Mouse (Mus musculus) megakaryocyte-erythroid progenitor cell, adult 5-6 weeks (primary cell): Measurements from ENCODE around the gene Cfap300. TPM values are rescaled to one million over a fixed set of nuclear protein-coding genes. Genes with fewer than 3 reads are reported as not detected.

Source experiments
- ATAC-seq: replicated peaks from 2 replicates; pipeline ENCODE4 v1.8.0; 2016; ENCODE audit warnings: mild to moderate bottlenecking, inconsistent platforms; ENCODE audit not compliant: severe bottlenecking, poor library complexity, low FRiP score, low TSS enrichment
- total RNA-seq, 2 experiments: library from RNA; stranded (forward) in 1 of 2; stranded (reverse) in 1 of 2; fragments of 200-1000, 215-1000 nt in 1 of 2; fragments of >200 nt in 1 of 2; fragmentation: Nextera tagmentation in 1 of 2; gene quantifications; 2 replicates each; pipeline ENCODE4 v1.2.3; 2014 to 2017

The Cfap300 gene
- total RNA-seq, 2 experiments from 2014 or later: 1.9 TPM; not detected in 1

DNA sequence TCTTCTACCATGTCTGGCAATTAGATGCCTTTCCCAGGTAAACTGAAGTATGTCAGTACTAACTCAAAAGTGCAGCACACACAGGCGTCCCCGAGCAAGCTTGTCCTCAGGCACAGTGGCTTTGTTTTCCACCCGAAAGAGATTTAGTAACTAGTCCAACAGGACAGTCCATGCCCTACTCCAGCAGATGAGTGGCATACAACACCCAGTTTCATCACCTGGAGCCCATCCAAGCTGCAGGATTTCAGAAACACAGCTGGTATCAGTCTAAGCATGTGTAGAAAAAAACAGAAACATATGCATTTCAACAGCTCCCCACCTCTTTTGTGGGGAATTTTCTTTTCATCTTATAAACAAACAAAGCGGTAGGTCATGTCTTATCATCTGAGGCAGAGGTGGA lies 51.7 kb downstream of the Cfap300 start:
- no peak for ATAC-seq

GRCm38 (mm10) chr9:7987119-7987518 lies 55.5 kb downstream of the Cfap300 start:
- no peak for ATAC-seq

GRCm38 (mm10) chr9:7984287-7984686 lies 58.3 kb downstream of the Cfap300 start:
- ATAC-seq: no peak

- no peak for ATAC-seq
Observed at GRCm38 (mm10) chr9:7983665-7984064, 59.0 kb downstream of the Cfap300 start.

- ATAC-seq: no peak
Observed at GRCm38 (mm10) chr9:7980162-7980561, 62.5 kb downstream of the Cfap300 start.

- no peak for ATAC-seq
Observed at GRCm38 (mm10) chr9:7979153-7979916, 63.3 kb downstream of the Cfap300 start.

- ATAC-seq: no peak
Observed at GRCm38 (mm10) chr9:7978502-7978901, 64.1 kb downstream of the Cfap300 start.

DNA sequence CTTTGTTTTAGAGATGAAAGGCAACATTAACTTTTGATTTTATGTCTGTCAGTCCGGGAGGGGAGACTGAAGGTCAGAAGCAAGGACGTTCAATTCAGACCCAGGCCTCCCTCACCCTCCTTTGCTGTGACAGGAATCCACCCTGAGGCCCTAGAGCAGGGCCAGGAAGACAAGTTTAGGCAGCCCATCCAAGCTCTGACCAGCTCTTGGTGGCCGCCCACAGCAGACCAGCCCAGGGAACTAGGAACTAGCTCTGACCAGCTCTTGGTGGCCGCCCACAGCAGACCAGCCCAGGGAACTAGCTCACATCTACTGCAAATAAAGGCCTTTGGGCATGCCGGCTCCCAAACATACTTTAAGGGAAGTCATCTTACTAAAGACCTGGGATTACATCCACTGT lies 65.0 kb downstream of the Cfap300 start:
- ATAC-seq: no peak

GRCm38 (mm10) chr9:7971993-7972392 lies 70.6 kb downstream of the Cfap300 start:
- ATAC-seq: no peak

Other genes with a start within 250 kb of the Cfap300 start
- gene Birc2, start 205.8 kb downstream of the Cfap300 start, total RNA-seq (2014; fragmentation: Nextera tagmentation): 34.6 and 41.7 TPM in 2 replicates
- gene Birc2, start 205.8 kb downstream of the Cfap300 start, total RNA-seq (2017): 36.7 and 61.3 TPM in 2 replicates
- gene Birc3, start 169.6 kb downstream of the Cfap300 start, total RNA-seq (2014; fragmentation: Nextera tagmentation): 6.8 and 8.8 TPM in 2 replicates
- 9.9 and 33.6 TPM in 2 replicates for gene Birc3, start 169.6 kb downstream of the Cfap300 start, total RNA-seq (2017)
- 0.24 TPM in 1 of 2 replicates, not detected in the other for gene Yap1, start 38.2 kb downstream of the Cfap300 start, total RNA-seq (2014; fragmentation: Nextera tagmentation)
- gene Yap1, start 38.2 kb downstream of the Cfap300 start, total RNA-seq (2017): not detected in 2 replicates
- gene Cep126, start 91.5 kb upstream of the Cfap300 start, total RNA-seq (2014; fragmentation: Nextera tagmentation): 2.4 and 2.7 TPM in 2 replicates
- 3.1 TPM in 1 of 2 replicates, not detected in the other for gene Cep126, start 91.5 kb upstream of the Cfap300 start, total RNA-seq (2017)